Mouse (Mus musculus) cerebellum, adult 8-10 months (tissue): ENCODE measurements around the gene Rbm4b.

Source experiments
- DNase-seq: peaks from one replicate; pipeline ENCODE4 v3.0.0; 2022

Gene Rbm4b

GRCm38 (mm10) chr19:4756193-4756911 is at the start of gene Rbm4b:
Gene Rbm4b, plus strand, starts transcription at chr19:4756497.
- DNase-seq: peak; percentile 97

- peak; percentile 5 for DNase-seq
Measured at GRCm38 (mm10) chr19:4708765-4709164, 47.5 kb upstream of the Rbm4b start.

GRCm38 (mm10) chr19:4711098-4711600 is 45.1 kb upstream of the Rbm4b start, which contains the start of gene Sptbn2:
Gene Sptbn2, plus strand, starts transcription at chr19:4711167.
- peak; percentile 67 for DNase-seq

GRCm38 (mm10) chr19:4711601-4712155 is 44.6 kb upstream of the Rbm4b start:
- DNase-seq: peak; percentile 72

GRCm38 (mm10) chr19:4712156-4712780 is 44.0 kb upstream of the Rbm4b start:
- peak; percentile 48 for DNase-seq

- DNase-seq: peak; percentile 48
Measured at GRCm38 (mm10) chr19:4712781-4713526, 43.3 kb upstream of the Rbm4b start.

GRCm38 (mm10) chr19:4713886-4714285 is 42.4 kb upstream of the Rbm4b start:
- no peak for DNase-seq

- no peak for DNase-seq
Measured at GRCm38 (mm10) chr19:4716756-4717155, 39.5 kb upstream of the Rbm4b start.

- no peak for DNase-seq
Measured at GRCm38 (mm10) chr19:4717281-4717680, 39.0 kb upstream of the Rbm4b start.

- no peak for DNase-seq
Measured at GRCm38 (mm10) chr19:4718716-4719115, 37.6 kb upstream of the Rbm4b start.

GRCm38 (mm10) chr19:4719351-4719764 is 36.9 kb upstream of the Rbm4b start:
- no peak for DNase-seq

GRCm38 (mm10) chr19:4720112-4720511 is 36.2 kb upstream of the Rbm4b start:
- no peak for DNase-seq

- no peak for DNase-seq
Measured at GRCm38 (mm10) chr19:4720671-4721244, 35.5 kb upstream of the Rbm4b start.

GRCm38 (mm10) chr19:4729186-4729585 is 27.1 kb upstream of the Rbm4b start:
- no peak for DNase-seq

- no peak for DNase-seq
Measured at GRCm38 (mm10) chr19:4733052-4733451, 23.2 kb upstream of the Rbm4b start.

- no peak for DNase-seq
Measured at GRCm38 (mm10) chr19:4737866-4738265, 18.4 kb upstream of the Rbm4b start.

GRCm38 (mm10) chr19:4739053-4739452 is 17.2 kb upstream of the Rbm4b start:
- DNase-seq: no peak

- no peak for DNase-seq
Measured at GRCm38 (mm10) chr19:4739762-4740161, 16.5 kb upstream of the Rbm4b start.

- DNase-seq: no peak
Measured at GRCm38 (mm10) chr19:4741482-4741881, 14.8 kb upstream of the Rbm4b start.

GRCm38 (mm10) chr19:4742229-4742628 is 14.1 kb upstream of the Rbm4b start:
- DNase-seq: no peak

GRCm38 (mm10) chr19:4743524-4743923 is 12.8 kb upstream of the Rbm4b start:
- DNase-seq: no peak

GRCm38 (mm10) chr19:4744026-4744425 is 12.3 kb upstream of the Rbm4b start:
- DNase-seq: no peak

- DNase-seq: peak; percentile 58
Measured at GRCm38 (mm10) chr19:4745057-4745456, 11.2 kb upstream of the Rbm4b start.
